Mouse (Mus musculus) duodenum, adult 2 months (tissue): ENCODE measurements around the gene Rps28. TPM values are rescaled to one million over a fixed set of nuclear protein-coding genes. Genes with fewer than 3 reads are reported as not detected.

Source experiments
- polyA plus RNA-seq: library from polyadenylated mRNA; depleted of rRNA; stranded (reverse); fragments of >200 nt; gene quantifications from 2 replicates; pipeline ENCODE4 v1.2.3, GENCODE M21; 2012; ENCODE audit warnings: low replicate concordance; rRNA removed

The Rps28 gene
- 251 and 364 TPM in 2 replicates for polyA plus RNA-seq

DNA sequence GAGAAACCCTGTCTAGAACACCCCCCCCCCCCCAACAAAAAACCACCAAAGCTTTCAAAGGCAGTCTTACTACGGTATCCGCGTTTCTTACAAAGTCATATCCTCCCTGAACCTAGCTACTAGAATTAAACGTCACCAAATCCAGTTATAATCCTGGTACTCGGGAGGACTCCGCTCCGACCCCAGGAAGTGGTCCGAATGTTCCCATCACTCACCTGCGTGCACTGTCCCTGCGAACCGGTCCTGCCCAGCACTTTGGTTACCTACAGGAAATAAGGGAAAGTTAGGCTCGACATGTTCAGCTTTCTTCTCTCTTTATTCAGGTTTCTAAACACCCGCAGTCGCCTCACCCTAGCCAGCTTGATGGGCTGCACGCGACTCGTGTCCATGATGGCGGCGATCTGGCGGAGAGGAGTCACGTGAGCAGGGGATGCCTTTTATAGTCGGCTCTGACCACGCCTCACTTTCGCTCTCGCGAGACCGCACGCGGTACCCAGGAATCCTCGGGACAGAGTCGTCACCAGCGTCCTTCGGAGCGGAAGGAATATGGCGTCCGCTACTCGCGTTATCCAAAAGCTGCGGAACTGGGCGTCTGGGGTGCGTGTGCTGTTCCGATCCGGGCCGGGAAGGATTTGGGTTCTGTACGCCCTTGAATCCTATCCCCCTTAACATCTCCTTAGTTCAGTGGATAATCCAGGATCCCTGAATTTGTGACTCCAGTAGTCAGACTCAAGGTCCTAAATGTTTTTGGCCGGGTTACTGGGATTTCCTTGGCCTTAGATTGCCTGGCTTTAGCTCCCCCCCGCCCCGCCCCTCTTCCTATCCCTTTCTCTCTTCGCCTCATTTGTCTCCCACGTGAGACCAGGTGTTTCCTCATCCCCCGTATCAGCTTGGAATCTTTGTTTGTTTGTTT, at the start of gene Rps28, which contains the start of gene Ndufa7:
Rps28 (minus strand) TSS at position 479 of the 913 bp plus-strand sequence.
Ndufa7 (plus strand) TSS at position 489 of the 913 bp plus-strand sequence.

DNA sequence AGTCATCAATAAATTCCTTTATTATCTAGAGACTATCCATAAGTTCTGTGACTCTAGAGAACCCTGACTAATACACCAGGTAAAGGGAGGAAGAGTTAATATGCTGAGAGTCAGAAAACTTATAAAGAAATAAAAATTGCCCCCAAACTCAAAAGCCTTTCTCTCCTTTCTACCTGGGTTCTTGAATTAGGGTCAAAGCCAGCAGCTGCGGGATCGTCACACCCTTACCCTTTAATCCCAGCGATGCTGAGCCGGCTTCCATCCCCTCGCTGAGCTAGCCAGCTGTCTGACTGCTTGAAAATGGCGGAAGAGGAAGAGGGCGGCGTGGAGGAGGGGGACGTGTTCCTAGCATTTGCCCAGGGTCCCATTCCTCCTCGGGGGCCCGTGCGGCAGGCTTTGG, 49.2 kb upstream of the Rps28 start, which contains the start of gene Gm7029:
Gm7029 (plus strand) TSS at position 301 of the 400 bp plus-strand sequence.

GRCm38 (mm10) chr17:33842966-33843795, 18.8 kb upstream of the Rps28 start, which contains the start of gene Cd320:
TSS of gene Cd320 (plus strand) at chr17:33843091.

GRCm38 (mm10) chr17:33810334-33811141, 13.8 kb downstream of the Rps28 start, which contains the start of gene Kank3:
TSS of gene Kank3 (plus strand) at chr17:33810519.

GRCm38 (mm10) chr17:33781124-33781977, 43.0 kb downstream of the Rps28 start, which contains the start of gene Angptl4:
TSS of gene Angptl4 (minus strand) at chr17:33781830.

Other genes starting within 250 kb of the Rps28 start
- gene Zfp414, start 195.5 kb downstream of the Rps28 start, polyA plus RNA-seq, result 40.3 and 53.5 TPM in 2 replicates
- gene Pram1, start 186.5 kb downstream of the Rps28 start, polyA plus RNA-seq, result 1.3 TPM in 1 of 2 replicates, not detected in the other
- gene Hnrnpm, start 137.7 kb downstream of the Rps28 start, polyA plus RNA-seq, result 47.0 and 51.6 TPM in 2 replicates
- 51.8 and 80.7 TPM in 2 replicates for gene March2, start 105.9 kb downstream of the Rps28 start, polyA plus RNA-seq
- 313 and 378 TPM in 2 replicates for gene Rab11b, start 64.0 kb downstream of the Rps28 start, polyA plus RNA-seq
- 30.9 and 75.7 TPM in 2 replicates for gene Angptl4, start 42.7 kb downstream of the Rps28 start, polyA plus RNA-seq
- 13.8 and 18.4 TPM in 2 replicates for gene Kank3, start 14.0 kb downstream of the Rps28 start, polyA plus RNA-seq
- gene Ndufa7, start within 50 bp of the Rps28 start, polyA plus RNA-seq, result 339 and 519 TPM in 2 replicates
- 18.6 and 19.9 TPM in 2 replicates for gene Cd320, start 18.5 kb upstream of the Rps28 start, polyA plus RNA-seq
- not detected in 2 replicates for gene Gm7029, start 49.3 kb upstream of the Rps28 start, polyA plus RNA-seq
- gene Kifc1, start 66.1 kb upstream of the Rps28 start, polyA plus RNA-seq, result 7.3 and 8.5 TPM in 2 replicates
- gene Platr17, start 80.6 kb upstream of the Rps28 start, polyA plus RNA-seq, result 0.24 TPM in 1 of 2 replicates, not detected in the other
- gene Daxx, start 84.9 kb upstream of the Rps28 start, polyA plus RNA-seq, result 42.4 and 47.2 TPM in 2 replicates
- 220 and 430 TPM in 2 replicates for gene Tapbp, start 91.3 kb upstream of the Rps28 start, polyA plus RNA-seq
- 65.9 and 84.1 TPM in 2 replicates for gene Zbtb22, start 91.3 kb upstream of the Rps28 start, polyA plus RNA-seq
- gene Rgl2, start 105.0 kb upstream of the Rps28 start, polyA plus RNA-seq, result 88.3 and 111 TPM in 2 replicates
- gene Pfdn6, start 115.8 kb upstream of the Rps28 start, polyA plus RNA-seq, result 6.1 and 14.4 TPM in 2 replicates
- gene Wdr46, start 116.1 kb upstream of the Rps28 start, polyA plus RNA-seq, result 10.8 and 15.6 TPM in 2 replicates
- 27.8 and 35.0 TPM in 2 replicates for gene B3galt4, start 126.9 kb upstream of the Rps28 start, polyA plus RNA-seq
- gene Vps52, start 131.2 kb upstream of the Rps28 start, polyA plus RNA-seq, result 50.7 and 52.9 TPM in 2 replicates
- gene Rps18, start 131.4 kb upstream of the Rps28 start, polyA plus RNA-seq, result 196 and 219 TPM in 2 replicates
- gene H2-K1, start 175.8 kb upstream of the Rps28 start, polyA plus RNA-seq, result 4,063 and 9,745 TPM in 2 replicates
- gene Ring1, start 200.1 kb upstream of the Rps28 start, polyA plus RNA-seq, result 22.1 and 26.1 TPM in 2 replicates
- 73.6 and 117 TPM in 2 replicates for gene H2-Ke6, start 203.5 kb upstream of the Rps28 start, polyA plus RNA-seq
- gene Slc39a7, start 207.1 kb upstream of the Rps28 start, polyA plus RNA-seq, result 161 and 163 TPM in 2 replicates
- 73.7 and 88.7 TPM in 2 replicates for gene Rxrb, start 207.2 kb upstream of the Rps28 start, polyA plus RNA-seq
- 1.3 and 6.3 TPM in 2 replicates for gene Col11a2, start 214.9 kb upstream of the Rps28 start, polyA plus RNA-seq